Mouse (Mus musculus) forebrain, embryonic 12.5 days (tissue): ENCODE results near the gene Naif1. TPM values are rescaled to one million over a fixed set of nuclear protein-coding genes. Genes with fewer than 3 reads are reported as not detected.
A peak's percentile ranks its signal among the peaks of the same experiment; 100 is the strongest.
"Not testable (repeated sequence)": the region's sequence is repeated elsewhere in the genome, so short reads cannot be mapped to it uniquely, and the experiment has no call there.

Source experiments
- ATAC-seq: fragments of 200-750 bp; cut with Nextera tagmentation; 2 replicates; pipeline ENCODE4 v1.8.0; 2017; ENCODE audit warnings: moderate TSS enrichment; ENCODE audit not compliant: low FRiP score
- H3K27ac ChIP-seq: fragments of 300-500 bp; sonication (generic); 2 replicates; pipeline ENCODE4 v1.5.1; 2016; ENCODE audit warnings: mild to moderate bottlenecking
- H3K27me3 ChIP-seq: fragments of 300-500 bp; sonication (generic); 2 replicates; pipeline ENCODE4 v1.6.1; 2016; ENCODE audit warnings: mild to moderate bottlenecking
- H3K36me3 ChIP-seq: fragments of 300-500 bp; sonication (generic); replicated peaks from 2 replicates; pipeline ENCODE4 v1.6.1; 2016; ENCODE audit warnings: mild to moderate bottlenecking
- H3K4me1 ChIP-seq: fragments of 300-500 bp; sonication (generic); 2 replicates; pipeline ENCODE4 v1.6.1; 2016
- H3K4me2 ChIP-seq: fragments of 300-500 bp; sonication (generic); 2 replicates; pipeline ENCODE4 v1.6.1; 2016; ENCODE audit warnings: mild to moderate bottlenecking, moderate library complexity
- H3K4me3 ChIP-seq: fragments of 300-500 bp; sonication (generic); replicated peaks from 2 replicates; pipeline ENCODE4 v1.5.1; 2016; ENCODE audit warnings: mild to moderate bottlenecking
- H3K9ac ChIP-seq: fragments of 300-500 bp; sonication (generic); 2 replicates; pipeline ENCODE4 v1.6.1; 2016; ENCODE audit warnings: mild to moderate bottlenecking
- H3K9me3 ChIP-seq: fragments of 300-500 bp; sonication (generic); 2 replicates; pipeline ENCODE4 v1.6.1; 2016
- WGBS: fragments of 180-500 bp; shearing (Covaris S2); methylation state at CpG from one replicate; pipeline ENCODE4 v1.1.7; 2016; 5-methylcytosine and 5-hydroxymethylcytosine counted together
- polyA plus RNA-seq: library from polyadenylated mRNA; unstranded; fragments of >200 nt; fragmentation: Nextera tagmentation; extraction: Ambion mirVana; gene quantifications from 2 replicates; pipeline ENCODE4 v1.2.1, GENCODE M21; 2016

Gene Naif1
- polyA plus RNA-seq, 1 experiment from 2014 or later: 6.1 TPM

DNA sequence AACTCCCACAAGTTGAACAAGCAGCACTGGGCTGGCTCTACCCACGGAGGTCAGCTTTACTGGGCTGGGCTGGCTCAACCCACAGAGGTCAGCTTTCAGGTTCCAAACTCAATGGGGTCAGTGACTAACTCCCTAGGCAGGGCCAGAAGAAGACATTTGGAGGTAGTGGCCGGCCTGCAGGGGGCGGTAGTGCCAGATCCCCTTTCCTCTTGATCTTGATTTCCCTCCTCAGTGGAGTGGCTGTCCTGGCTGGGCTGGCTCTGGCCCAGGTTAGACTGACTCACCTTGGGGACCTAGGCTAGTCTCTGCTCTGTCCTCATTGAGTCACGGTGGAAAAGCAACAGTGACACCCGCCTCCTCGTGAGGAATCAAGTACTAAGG lies 21.4 kb downstream of the Naif1 start:
- Histone ChIP-seq H3K4me2 (no peak overlapping the region), H3K27me3 (no peaks in the 10 kb centered on the region), H3K36me3 (no peaks in the 10 kb centered on the region), H3K27ac (no peak overlapping the region), H3K4me1 (no peaks in the 10 kb centered on the region), H3K9ac (no peak overlapping the region), H3K9me3 (no peaks in the 10 kb centered on the region), H3K4me3 (no peak overlapping the region)
- ATAC-seq: no peak
- 81% methylated on average over 6 of the region's 6 CpGs for WGBS

- ATAC-seq, H3K27ac ChIP-seq, H3K9me3 ChIP-seq, H3K4me1 ChIP-seq, H3K36me3 ChIP-seq, H3K4me2 ChIP-seq, H3K27me3 ChIP-seq, H3K4me3 ChIP-seq, H3K9ac ChIP-seq: not testable (repeated sequence)
- 90% methylated on average over 6 of the region's 9 CpGs for WGBS
Measured at GRCm38 (mm10) chr2:32475361-32475760, 25.1 kb downstream of the Naif1 start.

DNA sequence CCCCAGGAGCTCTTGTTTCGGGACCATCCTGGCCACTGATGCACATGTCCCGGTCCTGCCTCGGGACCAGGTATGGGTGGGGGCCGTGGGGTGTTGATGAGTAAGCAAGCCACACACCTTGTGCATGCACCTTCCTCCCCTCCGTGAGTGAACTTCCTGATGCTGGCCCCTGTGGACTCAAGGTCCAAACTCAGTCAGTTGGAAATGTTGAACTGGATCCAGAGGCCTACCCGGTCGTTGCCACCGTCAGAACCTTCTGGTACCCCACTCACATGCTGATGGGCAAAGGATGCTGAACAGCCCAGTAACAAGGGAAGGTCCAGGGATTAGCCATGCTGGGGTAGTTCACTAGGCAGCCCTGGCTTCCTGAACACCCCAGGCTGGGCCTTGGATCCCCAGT lies 32.1 kb downstream of the Naif1 start:
- 94% methylated on average over 8 of the region's 8 CpGs for WGBS
- H3K27me3 ChIP-seq: no peaks in the 10 kb centered on the region
- no peaks in the 10 kb centered on the region for H3K36me3 ChIP-seq
- H3K4me2 ChIP-seq: no peak overlapping the region
- no peaks in the 10 kb centered on the region for H3K4me1 ChIP-seq
- H3K27ac ChIP-seq: no peak overlapping the region
- ATAC-seq: no peak
- H3K4me3 ChIP-seq: no peak overlapping the region
- no peak overlapping the region for H3K9ac ChIP-seq
- H3K9me3 ChIP-seq: 0 out of 2 replicates have a peak, but pooled peaks cover 5% of the 10 kb centered on the region

- Histone ChIP-seq H3K27ac (no peak overlapping the region), H3K4me1 (no peaks in the 10 kb centered on the region), H3K27me3 (no peaks in the 10 kb centered on the region), H3K9me3 (0 out of 2 replicates have a peak, but pooled peaks cover 5% of the 10 kb centered on the region), H3K36me3 (no peaks in the 10 kb centered on the region), H3K4me3 (no peak overlapping the region), H3K9ac (no peak overlapping the region), H3K4me2 (no peak overlapping the region)
- 77% methylated on average over 9 of the region's 9 CpGs for WGBS
- ATAC-seq: no peak
Measured at GRCm38 (mm10) chr2:32483179-32483875, 33.1 kb downstream of the Naif1 start.

DNA sequence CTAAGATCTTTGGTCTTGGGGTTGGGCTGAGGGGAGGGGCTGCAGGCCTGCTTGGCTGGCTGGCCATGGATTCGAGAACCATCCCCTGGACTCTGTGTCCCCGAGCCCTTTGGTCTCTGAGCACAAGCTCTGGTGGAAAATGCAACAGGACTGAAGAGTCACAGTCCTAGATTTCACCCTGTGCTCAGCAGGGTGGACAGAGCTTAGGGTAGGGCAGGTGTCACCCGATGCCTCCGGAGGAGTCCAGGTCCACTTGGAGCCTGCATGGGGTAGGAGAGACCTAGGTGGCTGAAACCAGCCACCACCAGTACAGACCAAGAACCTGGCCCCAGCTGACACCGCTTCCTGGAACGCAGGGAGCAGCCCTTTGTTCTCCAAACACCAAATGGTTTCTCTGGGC lies 34.7 kb downstream of the Naif1 start:
- Histone ChIP-seq H3K36me3 (no peaks in the 10 kb centered on the region), H3K4me2 (no peak overlapping the region), H3K9ac (no peak overlapping the region), H3K27ac (no peak overlapping the region), H3K4me1 (no peaks in the 10 kb centered on the region), H3K9me3 (no peaks in the 10 kb centered on the region), H3K27me3 (no peaks in the 10 kb centered on the region), H3K4me3 (no peak overlapping the region)
- 85% methylated on average over 6 of the region's 6 CpGs for WGBS
- ATAC-seq: no peak

- no peak overlapping the region for H3K4me2 ChIP-seq
- WGBS: 94% methylated on average over 4 of the region's 4 CpGs
- no peak overlapping the region for H3K9ac ChIP-seq
- no peak overlapping the region for H3K27ac ChIP-seq
- H3K9me3 ChIP-seq: no peaks in the 10 kb centered on the region
- H3K27me3 ChIP-seq: no peaks in the 10 kb centered on the region
- H3K4me1 ChIP-seq: no peaks in the 10 kb centered on the region
- no peak overlapping the region for H3K4me3 ChIP-seq
- ATAC-seq: no peak
- no peaks in the 10 kb centered on the region for H3K36me3 ChIP-seq
Measured at GRCm38 (mm10) chr2:32485751-32486150, 35.5 kb downstream of the Naif1 start.

GRCm38 (mm10) chr2:32486155-32486554 lies 35.9 kb downstream of the Naif1 start:
- Histone ChIP-seq H3K9me3 (no peaks in the 10 kb centered on the region), H3K27ac (no peak overlapping the region), H3K4me2 (no peak overlapping the region), H3K36me3 (no peaks in the 10 kb centered on the region), H3K9ac (no peak overlapping the region), H3K4me3 (no peak overlapping the region), H3K27me3 (no peaks in the 10 kb centered on the region), H3K4me1 (no peaks in the 10 kb centered on the region)
- 92% methylated on average over 9 of the region's 9 CpGs for WGBS
- ATAC-seq: no peak

GRCm38 (mm10) chr2:32487124-32487623 lies 36.9 kb downstream of the Naif1 start:
- Histone ChIP-seq H3K36me3 (no peaks in the 10 kb centered on the region), H3K27ac (no peak overlapping the region), H3K9me3 (no peaks in the 10 kb centered on the region), H3K4me3 (no peak overlapping the region), H3K9ac (no peak overlapping the region), H3K27me3 (no peaks in the 10 kb centered on the region), H3K4me2 (no peak overlapping the region), H3K4me1 (no peaks in the 10 kb centered on the region)
- peak; percentile 45; the same call in 1 of the 2 replicates for ATAC-seq
- WGBS: 2% methylated on average over 6 of the region's 6 CpGs

GRCm38 (mm10) chr2:32488679-32489078 lies 38.4 kb downstream of the Naif1 start:
- Histone ChIP-seq H3K9ac (no peak overlapping the region), H3K9me3 (no peaks in the 10 kb centered on the region), H3K27me3 (no peaks in the 10 kb centered on the region), H3K27ac (no peak overlapping the region), H3K36me3 (no peaks in the 10 kb centered on the region), H3K4me1 (no peaks in the 10 kb centered on the region), H3K4me2 (no peak overlapping the region), H3K4me3 (no peak overlapping the region)
- 1% methylated on average over 5 of the region's 5 CpGs for WGBS
- ATAC-seq: peak; percentile 66; the same call in 1 of the 2 replicates

DNA sequence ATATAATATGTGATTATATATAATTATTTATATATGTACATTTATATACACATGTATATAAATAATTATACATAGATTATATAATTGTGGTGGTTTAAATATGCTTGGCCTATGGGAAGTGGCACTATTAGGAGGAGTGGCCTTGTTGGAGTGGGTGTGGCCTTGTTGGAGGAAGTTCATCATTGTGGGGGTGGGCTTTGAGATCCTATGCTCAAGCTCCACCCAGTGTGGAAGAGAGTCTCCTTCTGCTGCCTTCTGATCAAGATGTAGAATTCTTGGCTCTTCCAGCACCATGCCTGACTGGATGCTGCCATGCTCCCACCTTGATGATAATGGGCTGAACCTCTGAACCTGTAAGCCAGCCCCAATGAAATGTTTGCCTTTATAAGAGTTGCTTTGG lies 40.5 kb downstream of the Naif1 start:
- H3K4me2 ChIP-seq, H3K27ac ChIP-seq, H3K27me3 ChIP-seq, H3K4me1 ChIP-seq, H3K4me3 ChIP-seq, H3K36me3 ChIP-seq, ATAC-seq, H3K9me3 ChIP-seq, H3K9ac ChIP-seq: not testable (repeated sequence)

GRCm38 (mm10) chr2:32492661-32493060 lies 42.4 kb downstream of the Naif1 start:
- ATAC-seq: no peak
- no peak overlapping the region for H3K27ac ChIP-seq
- no peaks in the 10 kb centered on the region for H3K4me1 ChIP-seq
- no peak overlapping the region for H3K4me2 ChIP-seq
- H3K36me3 ChIP-seq: no peaks in the 10 kb centered on the region
- H3K9me3 ChIP-seq: no peaks in the 10 kb centered on the region
- no peak overlapping the region for H3K9ac ChIP-seq
- WGBS: 72% methylated on average over 2 of the region's 2 CpGs
- H3K27me3 ChIP-seq: no peaks in the 10 kb centered on the region
- no peak overlapping the region for H3K4me3 ChIP-seq

GRCm38 (mm10) chr2:32493301-32493701 lies 43.0 kb downstream of the Naif1 start:
- H3K4me1 ChIP-seq: no peaks in the 10 kb centered on the region
- H3K4me3 ChIP-seq: no peak overlapping the region
- no peak overlapping the region for H3K9ac ChIP-seq
- 87% methylated on average over 12 of the region's 12 CpGs for WGBS
- ATAC-seq: no peak
- no peak overlapping the region for H3K4me2 ChIP-seq
- H3K27ac ChIP-seq: no peak overlapping the region
- H3K36me3 ChIP-seq: no peaks in the 10 kb centered on the region
- H3K27me3 ChIP-seq: no peaks in the 10 kb centered on the region
- H3K9me3 ChIP-seq: no peaks in the 10 kb centered on the region

DNA sequence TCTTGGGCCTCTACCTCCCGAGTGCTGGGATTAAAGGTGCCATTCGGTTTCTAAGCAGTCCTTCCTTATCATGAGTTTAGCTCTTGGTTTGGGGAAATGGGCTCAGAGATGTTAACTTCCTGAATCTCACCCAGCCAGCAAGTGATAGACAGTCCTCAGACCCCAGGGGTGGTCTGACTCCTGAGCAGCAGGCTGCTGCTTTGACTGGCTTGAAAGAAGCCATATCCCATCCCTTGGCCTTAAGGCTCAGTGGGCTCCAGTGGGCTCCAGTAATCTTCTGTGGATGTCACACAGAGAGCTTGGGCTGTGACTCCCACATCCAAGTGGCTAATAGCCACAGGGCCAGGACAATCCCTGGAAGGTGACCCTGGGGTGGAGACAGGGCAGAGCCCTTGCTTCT lies 44.3 kb downstream of the Naif1 start:
- H3K4me3 ChIP-seq: no peak overlapping the region
- H3K4me1 ChIP-seq: no peaks in the 10 kb centered on the region
- no peak for ATAC-seq
- no peaks in the 10 kb centered on the region for H3K36me3 ChIP-seq
- H3K27me3 ChIP-seq: no peaks in the 10 kb centered on the region
- H3K27ac ChIP-seq: no peak overlapping the region
- no peak overlapping the region for H3K4me2 ChIP-seq
- H3K9ac ChIP-seq: no peak overlapping the region
- 74% methylated on average over 2 of the region's 2 CpGs for WGBS
- no peaks in the 10 kb centered on the region for H3K9me3 ChIP-seq
